Mouse (Mus musculus) CH12.LX (cell line): ENCODE results near the gene Ccdc65. TPM values are rescaled to one million over a fixed set of nuclear protein-coding genes. Genes with fewer than 3 reads are reported as not detected.

Experiments used
- DNase-seq: peaks from one replicate; pipeline ENCODE4 v3.0.0-alpha.2; 2013; ENCODE audit errors: extremely low read depth
- H3K27ac ChIP-seq: 2 replicates; pipeline ENCODE4 v1.5.1; 2012; ENCODE audit warnings: low read depth, mild to moderate bottlenecking, control low read depth, moderate library complexity; ENCODE audit not compliant: insufficient read depth
- H3K27me3 ChIP-seq: replicated peaks from 2 replicates; pipeline ENCODE3; 2012; ENCODE audit warnings: inconsistent platforms
- H3K36me3 ChIP-seq, 2 experiments: replicated peaks in 1 of 2; 2 replicates each; pipeline versions ENCODE3 to v1.6.1; 2012; ENCODE audit warnings: inconsistent platforms in 1 of 2, low read length in 1 of 2, mild to moderate bottlenecking in 1 of 2, mixed read lengths in 1 of 2, moderate library complexity in 1 of 2; ENCODE audit not compliant: control insufficient read depth in 1 of 2, insufficient read depth in 1 of 2
- H3K4me1 ChIP-seq, 2 experiments: 2 replicates each; pipeline ENCODE4 v1.6.1; 2012; ENCODE audit warnings: inconsistent platforms in 1 of 2, moderate library complexity in 1 of 2; ENCODE audit not compliant: insufficient read depth in 2 of 2, control insufficient read depth in 1 of 2
- H3K4me2 ChIP-seq: 2 replicates; pipeline ENCODE4 v1.6.1; 2012; ENCODE audit warnings: low read depth, mild to moderate bottlenecking, control low read depth; ENCODE audit not compliant: poor library complexity, insufficient read depth, severe bottlenecking
- H3K4me3 ChIP-seq, 3 experiments: fragments of 150-350 bp in 1 of 3; sonication (generic) in 1 of 3; replicated peaks in 1 of 3; 2 replicates each; pipeline versions ENCODE3 to v1.5.1; 2011 to 2012; ENCODE audit warnings: low read depth in 2 of 3, low read length in 2 of 3, mild to moderate bottlenecking in 2 of 3, moderate library complexity in 2 of 3, control low read depth in 1 of 3, improper control_type of control experiment in 1 of 3, inconsistent platforms in 1 of 3, mixed read lengths in 1 of 3; ENCODE audit not compliant: poor library complexity in 1 of 3
- H3K79me2 ChIP-seq: replicated peaks from 2 replicates; pipeline ENCODE4 v1.6.1; 2012; ENCODE audit warnings: mild to moderate bottlenecking, moderate library complexity; ENCODE audit not compliant: control insufficient read depth, poor library complexity, insufficient read depth, severe bottlenecking; ENCODE audit errors: extremely low read depth
- H3K9ac ChIP-seq: 2 replicates; pipeline ENCODE4 v1.6.1; 2012; ENCODE audit warnings: low read depth, mild to moderate bottlenecking, control low read depth, moderate library complexity; ENCODE audit not compliant: insufficient read depth
- H3K9me3 ChIP-seq: replicated peaks from 2 replicates; pipeline ENCODE3; 2012; ENCODE audit warnings: low read length, inconsistent platforms, mixed read lengths
- BHLHE40 ChIP-seq: IDR thresholded peaks from 2 replicates; pipeline ENCODE4 v1.6.1; 2011; ENCODE audit warnings: mild to moderate bottlenecking, low read depth, low read length, improper control_type of control experiment
- CHD2 ChIP-seq: IDR thresholded peaks from 2 replicates; pipeline ENCODE4 v1.6.1; 2011; ENCODE audit warnings: low read length, improper control_type of control experiment
- CTCF ChIP-seq, 2 experiments: IDR thresholded peaks in 1 of 2; conservative IDR thresholded peaks in 1 of 2; 2 replicates each; pipeline ENCODE4 v1.5.1; 2011 to 2012; ENCODE audit warnings: low read depth in 2 of 2, low read length in 2 of 2, improper control_type of control experiment in 1 of 2, inconsistent platforms in 1 of 2, mild to moderate bottlenecking in 1 of 2, moderate library complexity in 1 of 2
- E2F4 ChIP-seq: IDR thresholded peaks from 2 replicates; pipeline ENCODE4 v1.6.1; 2011; ENCODE audit warnings: low read depth, low read length, improper control_type of control experiment; ENCODE audit not compliant: insufficient replicate concordance
- ELF1 ChIP-seq: IDR thresholded peaks from 2 replicates; pipeline ENCODE4 v1.6.1; 2014; ENCODE audit warnings: low read depth, mild to moderate bottlenecking, inconsistent platforms, low read length, improper control_type of control experiment
- EP300 ChIP-seq: IDR thresholded peaks from 2 replicates; pipeline ENCODE4 v1.6.1; 2011; ENCODE audit warnings: low read length, improper control_type of control experiment
- JUND ChIP-seq: conservative IDR thresholded peaks from 2 replicates; pipeline ENCODE4 v1.6.1; 2011; ENCODE audit warnings: low read depth, low read length, improper control_type of control experiment
- MAFK ChIP-seq: IDR thresholded peaks from 2 replicates; pipeline ENCODE4 v1.6.1; 2011; ENCODE audit warnings: low read length, improper control_type of control experiment; ENCODE audit not compliant: insufficient replicate concordance
- MAZ ChIP-seq: IDR thresholded peaks from 2 replicates; pipeline ENCODE4 v1.6.1; 2012; ENCODE audit warnings: low read depth, mild to moderate bottlenecking, inconsistent platforms, low read length, improper control_type of control experiment, moderate library complexity
- MXI1 ChIP-seq: IDR thresholded peaks from 2 replicates; pipeline ENCODE4 v1.6.1; 2011; ENCODE audit warnings: mild to moderate bottlenecking, low read depth, low read length, improper control_type of control experiment
- NRF1 ChIP-seq: IDR thresholded peaks from 2 replicates; pipeline ENCODE4 v1.6.1; 2014; ENCODE audit warnings: low read depth, mild to moderate bottlenecking, inconsistent platforms, low read length, improper control_type of control experiment, moderate library complexity
- PAX5 ChIP-seq: IDR thresholded peaks from 2 replicates; pipeline ENCODE4 v1.6.1; 2012; ENCODE audit warnings: low read length, inconsistent platforms, mixed read lengths
- POLR2A ChIP-seq: IDR thresholded peaks from 2 replicates; pipeline ENCODE4 v1.6.1; 2011; ENCODE audit warnings: low read depth, mild to moderate bottlenecking, improper control_type of control experiment, low read length
- POLR2AphosphoS2 ChIP-seq: IDR thresholded peaks from 2 replicates; pipeline ENCODE4 v1.6.1; 2011; ENCODE audit warnings: low read depth, low read length, improper control_type of control experiment
- RAD21 ChIP-seq: IDR thresholded peaks from 2 replicates; pipeline ENCODE4 v1.6.1; 2011; ENCODE audit warnings: low read depth, mild to moderate bottlenecking, low read length, improper control_type of control experiment, moderate library complexity
- RCOR1 ChIP-seq: conservative IDR thresholded peaks from 2 replicates; pipeline ENCODE4 v1.6.1; 2012; ENCODE audit warnings: low read depth, mild to moderate bottlenecking, inconsistent platforms, low read length, improper control_type of control experiment
- SMC3 ChIP-seq: IDR thresholded peaks from 2 replicates; pipeline ENCODE4 v1.6.1; 2011; ENCODE audit warnings: low read depth, low read length, improper control_type of control experiment
- TCF12 ChIP-seq: IDR thresholded peaks from 2 replicates; pipeline ENCODE4 v1.6.1; 2014; ENCODE audit warnings: low read depth, mild to moderate bottlenecking, inconsistent platforms, low read length, improper control_type of control experiment
- UBTF ChIP-seq: IDR thresholded peaks from 2 replicates; pipeline ENCODE4 v1.6.1; 2012; ENCODE audit warnings: low read depth, mild to moderate bottlenecking, inconsistent platforms, low read length, improper control_type of control experiment, moderate library complexity
- USF2 ChIP-seq: conservative IDR thresholded peaks from 2 replicates; pipeline ENCODE4 v1.6.1; 2011; ENCODE audit warnings: low read depth, low read length, improper control_type of control experiment
- dilution Hi-C: fragments of 300-500 bp; cut with MboI; formaldehyde crosslinking; loops from 2 replicates; pipeline ENCODE4 v1.14.3; 2020; ENCODE audit warnings: low sequenced_read_pairs; ENCODE audit not compliant: extremely low pct_unique_long_range_greater_than_20kb, extremely low pct_ligation_motif_present
- in situ Hi-C: fragments of 300-500 bp; cut with MboI; formaldehyde crosslinking; loops from 3 replicates; pipeline ENCODE4 v1.14.3; 2019; ENCODE audit warnings: low sequenced_read_pairs, low pct_ligation_motif_present, low pct_unique_long_range_greater_than_20kb, mixed read lengths
- polyA plus RNA-seq: library from polyadenylated mRNA; unstranded; fragments of >175 nt; gene quantifications from 2 replicates; pipeline ENCODE4 v1.2.1, GENCODE M21; 2012; ENCODE audit warnings: low read depth; ENCODE audit not compliant: insufficient read length
- total RNA-seq, 2 experiments: library from RNA; depleted of rRNA; stranded (reverse); fragments of 300-350 nt in 1 of 2; fragments of >200 nt in 1 of 2; gene quantifications; 2 replicates each; pipeline ENCODE4 v1.2.3; 2012 to 2014

The Ccdc65 gene
- total and polyA plus RNA-seq, 3 experiments, result 0.11 to 0.13 TPM; not detected in 1

DNA sequence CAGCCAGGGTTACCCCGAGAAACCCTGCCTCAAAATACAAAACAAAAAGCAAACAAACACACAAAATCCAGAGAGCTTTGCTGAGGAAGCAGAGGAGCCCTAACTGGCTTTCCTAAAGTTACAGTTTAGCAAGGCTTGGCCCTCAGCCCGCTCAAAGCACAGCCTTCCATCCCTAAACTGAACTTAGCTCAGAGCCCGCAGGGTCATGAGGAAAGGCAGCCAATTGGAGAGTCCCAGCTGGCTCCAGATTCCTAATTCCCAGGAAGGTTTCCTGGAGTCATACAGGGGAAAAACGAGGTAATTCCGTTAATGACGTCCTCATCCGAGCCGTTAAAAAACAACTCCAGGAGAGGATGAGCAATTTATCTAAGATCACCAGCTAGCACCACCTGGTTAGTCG is 12.3 kb upstream of the Ccdc65 start:
- no peaks in the 10 kb centered on the region for H3K36me3 ChIP-seq
- H3K9me3 ChIP-seq, result no peaks in the 10 kb centered on the region
- H3K27me3 ChIP-seq, result peaks cover 71% of the 10 kb centered on the region
- DNase-seq, result no peak
- H3K4me1 ChIP-seq, result peaks cover 0 to 7% of the 10 kb centered on the region in 2 experiments; a peak in 1 of 4 replicates
- H3K9ac ChIP-seq, result no peak overlapping the region
- dilution Hi-C loops, result no loop called here
- no peak overlapping the region for H3K4me2 ChIP-seq
- TF ChIP-seq CTCF (conservative IDR thresholded peaks at IDR 0.05 in 1 of 2, IDR thresholded peaks at IDR 0.05 in 1 of 2; ENCODE audit: low read depth in 2 of 2, low read length in 2 of 2) (no peak), USF2 (no peak), EP300 (no peak), MAFK (no peak), PAX5 (no peak), ELF1 (no peak), NRF1 (no peak), POLR2A (no peak), CHD2 (no peak)
- no peak overlapping the region for H3K27ac ChIP-seq
- H3K4me3 ChIP-seq, result no peak overlapping the region
- no peaks in the 10 kb centered on the region for H3K79me2 ChIP-seq
- in situ Hi-C loops, result no loop called here

DNA sequence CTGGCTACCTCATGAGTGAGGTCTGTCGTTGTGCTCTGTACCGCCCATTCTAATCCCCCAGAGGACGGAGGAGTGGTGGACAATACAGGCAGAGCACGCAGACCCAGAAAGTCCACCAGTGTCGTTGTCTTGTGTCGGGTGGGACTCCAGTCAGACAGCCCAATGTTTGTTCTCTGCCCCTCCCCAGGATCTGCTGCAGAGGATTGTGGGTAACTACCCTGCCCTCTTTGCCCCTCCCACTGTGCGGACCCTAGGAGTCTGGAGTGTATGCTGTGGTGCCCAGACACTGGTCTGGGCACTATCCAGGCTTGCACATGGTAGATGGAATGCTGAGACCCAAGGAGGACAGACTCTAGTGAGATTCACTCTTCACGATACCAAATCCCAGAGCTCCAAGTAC is 11.8 kb upstream of the Ccdc65 start:
- Histone ChIP-seq H3K9ac (no peak overlapping the region), H3K27ac (no peak overlapping the region), H3K9me3 (no peaks in the 10 kb centered on the region), H3K36me3 (no peaks in the 10 kb centered on the region), H3K79me2 (no peaks in the 10 kb centered on the region), H3K4me3 (no peak overlapping the region), H3K4me2 (no peak overlapping the region), H3K4me1 (peaks cover 0 to 7% of the 10 kb centered on the region in 2 experiments; a peak in 1 of 4 replicates), H3K27me3 (peaks cover 71% of the 10 kb centered on the region)
- dilution Hi-C loops, result no loop called here
- in situ Hi-C loops, result no loop called here
- no peak for TF ChIP-seq SMC3
- no peak for TF ChIP-seq MXI1
- TF ChIP-seq USF2, result no peak
- no peak for TF ChIP-seq MAZ
- no peak for TF ChIP-seq TCF12
- TF ChIP-seq E2F4, result no peak
- TF ChIP-seq RAD21, result no peak
- no peak for TF ChIP-seq UBTF
- no peak for TF ChIP-seq BHLHE40
- TF ChIP-seq RCOR1, result no peak
- TF ChIP-seq POLR2AphosphoS2, result no peak
- TF ChIP-seq JUND, result no peak
- DNase-seq, result no peak
